Comparison of ENCODE assay signal across 15 mouse cellular contexts in genomic region chrX:17521221-17521716, GRCm38 (mm10). TPM values are rescaled to one million over a fixed set of nuclear protein-coding genes. Genes with fewer than 3 reads are reported as not detected.
A peak's percentile ranks its signal among the peaks of the same experiment; 100 is the strongest.
DNase-seq lines count a peak whose midpoint lies in the region; ATAC-seq lines count a peak whose summit lies in the region.
"Had no signal": no experiment of that assay in that cellular context is flagged by ENCODE, and none has a peak within 500 bp of the region (broad histone marks: within the 10 kb centered on the region; RNA-seq: fewer than 3 reads in every experiment).

No protein-coding gene starts in this region.

- peak; percentile 76 for ATAC-seq in neural tube, embryonic 12.5 days (ENCODE audit: low FRiP score, low read depth)
- no peak for ATAC-seq in neural tube, embryonic 15.5 days (ENCODE audit: low FRiP score)
- ATAC-seq in hindbrain, embryonic 14.5 days (ENCODE audit: low FRiP score), result peak; percentile 51; the same call in 1 of the 2 replicates
- ATAC-seq: intestine, embryonic 16.5 days had no signal

- H3K4me1 ChIP-seq in neural tube, embryonic 12.5 days, result no peaks in the 10 kb centered on the region
- no peaks in the 10 kb centered on the region for H3K4me1 ChIP-seq in neural tube, embryonic 15.5 days
- no peaks in the 10 kb centered on the region for H3K4me1 ChIP-seq in hindbrain, embryonic 14.5 days (replicated peaks; ENCODE audit: control insufficient read depth, insufficient read depth, low read length)
- H3K4me1 ChIP-seq: limb, embryonic 10.5 days had no signal

- 10% methylated on average over 3 of the region's 3 CpGs for WGBS in neural tube, embryonic 12.5 days
- 22% methylated on average over 3 of the region's 3 CpGs for WGBS in neural tube, embryonic 15.5 days
- 12% methylated on average over 3 of the region's 3 CpGs for WGBS in hindbrain, embryonic 14.5 days

- no peaks in the 10 kb centered on the region for H3K9me3 ChIP-seq in neural tube, embryonic 12.5 days
- H3K9me3 ChIP-seq in neural tube, embryonic 15.5 days (replicated peaks), result no peaks in the 10 kb centered on the region
- H3K9me3 ChIP-seq in hindbrain, embryonic 14.5 days (ENCODE audit: control insufficient read depth, low read length), result no peaks in the 10 kb centered on the region
- H3K9me3 ChIP-seq: G1E; heart, embryonic 13.5 days; limb, embryonic 10.5 days had no signal

- no peak overlapping the region for H3K4me2 ChIP-seq in neural tube, embryonic 12.5 days (replicated peaks)
- no peak overlapping the region for H3K4me2 ChIP-seq in neural tube, embryonic 15.5 days
- H3K4me2 ChIP-seq in hindbrain, embryonic 14.5 days (replicated peaks), result no peak overlapping the region
- H3K4me2 ChIP-seq: heart, embryonic 13.5 days had no signal

- no peak overlapping the region for H3K9ac ChIP-seq in neural tube, embryonic 12.5 days
- H3K9ac ChIP-seq in neural tube, embryonic 15.5 days (replicated peaks), result no peak overlapping the region
- H3K9ac ChIP-seq in hindbrain, embryonic 14.5 days, result no peak overlapping the region
- H3K9ac ChIP-seq: heart, embryonic 13.5 days had no signal

- peak; percentile 40 for DNase-seq in embryo, embryonic 10 days (ENCODE audit: low spot score)
- no peak for DNase-seq in hindbrain, embryonic 14.5 days (ENCODE audit: low spot score)
- DNase-seq in cerebellum, adult 18-20 months, result no peak
- DNase-seq in thymus, postnatal 0 days (ENCODE audit: low spot score), result no peak
- no peak for DNase-seq in cerebellum, postnatal 10 days
- no peak for DNase-seq in urinary bladder, postnatal 10 days (ENCODE audit: low spot score)
- DNase-seq: adrenal gland, postnatal 14 days; cerebellum, adult 2 months; thymus, postnatal 14 days had no signal

- no peak overlapping the region for H3K4me3 ChIP-seq in neural tube, embryonic 12.5 days
- H3K4me3 ChIP-seq in neural tube, embryonic 15.5 days (replicated peaks), result no peak overlapping the region
- H3K4me3 ChIP-seq in hindbrain, embryonic 14.5 days (replicated peaks; ENCODE audit: low read length), result no peak overlapping the region
- H3K4me3 ChIP-seq: heart, embryonic 13.5 days; limb, embryonic 10.5 days had no signal

- no peak overlapping the region for H3K27ac ChIP-seq in neural tube, embryonic 12.5 days
- H3K27ac ChIP-seq in neural tube, embryonic 15.5 days (replicated peaks), result no peak overlapping the region
- no peak overlapping the region for H3K27ac ChIP-seq in hindbrain, embryonic 14.5 days
- H3K27ac ChIP-seq: heart, embryonic 13.5 days; limb, embryonic 10.5 days had no signal

- H3K27me3 ChIP-seq in neural tube, embryonic 12.5 days (replicated peaks), result no peaks in the 10 kb centered on the region
- no peaks in the 10 kb centered on the region for H3K27me3 ChIP-seq in neural tube, embryonic 15.5 days (replicated peaks)
- H3K27me3 ChIP-seq in hindbrain, embryonic 14.5 days (ENCODE audit: control insufficient read depth, insufficient read depth, low read length), result no peaks in the 10 kb centered on the region
- H3K27me3 ChIP-seq: heart, embryonic 13.5 days had no signal

- no peaks in the 10 kb centered on the region for H3K36me3 ChIP-seq in neural tube, embryonic 12.5 days
- no peaks in the 10 kb centered on the region for H3K36me3 ChIP-seq in neural tube, embryonic 15.5 days
- H3K36me3 ChIP-seq in hindbrain, embryonic 14.5 days (replicated peaks; ENCODE audit: control insufficient read depth, insufficient read depth), result no peaks in the 10 kb centered on the region
- H3K36me3 ChIP-seq: G1E; heart, embryonic 13.5 days; limb, embryonic 10.5 days had no signal

RNA-seq across cellular contexts. Expression of gene Fundc1, which starts 50.9 kb away (rescaled TPM):
- polyA plus RNA-seq in neural tube, embryonic 12.5 days (2016; fragmentation: Nextera tagmentation; extraction: Ambion mirVana), result 56.1 and 58.2 TPM in 2 replicates
- polyA plus RNA-seq in neural tube, embryonic 15.5 days (2015; fragmentation: Nextera tagmentation; extraction: Ambion mirVana), result 57.2 and 59.1 TPM in 2 replicates
- 63.2 and 66.4 TPM in 2 replicates for polyA plus RNA-seq in hindbrain, embryonic 14.5 days (2014; fragmentation: Nextera tagmentation; extraction: Ambion mirVana)
- 70.9 and 72.2 TPM in 2 replicates for polyA plus RNA-seq in thymus, postnatal 0 days (2015; fragmentation: Nextera tagmentation; extraction: Ambion mirVana)
